Mouse (Mus musculus) midbrain, embryonic 14.5 days (tissue): ENCODE data around the gene Rap1b. TPM values are rescaled to one million over a fixed set of nuclear protein-coding genes. Genes with fewer than 3 reads are reported as not detected.

Experiments
- ATAC-seq: fragments of 200-750 bp; cut with Nextera tagmentation; 2 replicates; pipeline ENCODE4 v1.8.0; 2017; ENCODE audit warnings: moderate number of reproducible peaks, moderate library complexity; ENCODE audit not compliant: low FRiP score, low TSS enrichment
- DNase-seq: peaks from one replicate; pipeline ENCODE4 v3.0.0-alpha.2; 2015
- H3K27ac ChIP-seq: fragments of 300-500 bp; sonication (generic); replicated peaks from 2 replicates; pipeline ENCODE4 v1.5.1; 2014; ENCODE audit warnings: mild to moderate bottlenecking, low read depth, low read length, moderate library complexity
- H3K27me3 ChIP-seq: fragments of 300-500 bp; sonication (generic); 2 replicates; pipeline ENCODE4 v1.6.1; 2014; ENCODE audit warnings: low read length, control low read depth, mixed read lengths; ENCODE audit not compliant: control insufficient read depth, insufficient read depth
- H3K36me3 ChIP-seq: fragments of 300-500 bp; sonication (generic); 2 replicates; pipeline ENCODE4 v1.6.1; 2014; ENCODE audit warnings: low read length, control low read depth; ENCODE audit not compliant: control insufficient read depth, insufficient read depth
- H3K4me1 ChIP-seq: fragments of 300-500 bp; sonication (generic); 2 replicates; pipeline ENCODE4 v1.6.1; 2014; ENCODE audit warnings: mild to moderate bottlenecking, antibody characterized with exemption, low read length, control low read depth; ENCODE audit not compliant: control insufficient read depth, insufficient read depth
- H3K4me2 ChIP-seq: fragments of 300-500 bp; sonication (generic); 2 replicates; pipeline ENCODE4 v1.6.1; 2014; ENCODE audit warnings: mild to moderate bottlenecking, low read length, moderate library complexity
- H3K4me3 ChIP-seq: fragments of 300-500 bp; sonication (generic); replicated peaks from 2 replicates; pipeline ENCODE4 v1.5.1; 2014; ENCODE audit warnings: low read depth, low read length
- H3K9ac ChIP-seq: fragments of 300-500 bp; sonication (generic); replicated peaks from 2 replicates; pipeline ENCODE4 v1.6.1; 2014; ENCODE audit warnings: mild to moderate bottlenecking, low read length, moderate library complexity
- H3K9me3 ChIP-seq: fragments of 300-500 bp; sonication (generic); 2 replicates; pipeline ENCODE4 v1.6.1; 2016; ENCODE audit warnings: low read length, control low read depth, mixed read lengths; ENCODE audit not compliant: control insufficient read depth
- WGBS: fragments of 180-500 bp; shearing (Covaris S2); extraction: QIAGEN DNeasy Blood & Tissue Kit; methylation state at CpG from one replicate; pipeline ENCODE4 v1.1.7; 2014; 5-methylcytosine and 5-hydroxymethylcytosine counted together
- polyA plus RNA-seq: library from polyadenylated mRNA; unstranded; fragments of >200 nt; fragmentation: Nextera tagmentation; extraction: Ambion mirVana; gene quantifications from 2 replicates; pipeline ENCODE4 v1.2.1, GENCODE M21; 2014

Gene Rap1b
- polyA plus RNA-seq, 1 experiment from 2014 or later: 185 TPM

GRCm38 (mm10) chr10:117782491-117783260, 63.2 kb downstream of the Rap1b start:
- H3K27ac ChIP-seq: no peak overlapping the region
- no peaks in the 10 kb centered on the region for H3K4me1 ChIP-seq
- H3K9ac ChIP-seq: no peak overlapping the region
- H3K27me3 ChIP-seq: no peaks in the 10 kb centered on the region
- WGBS: 94% methylated on average over 14 of the region's 14 CpGs
- H3K4me2 ChIP-seq: no peak overlapping the region
- no peak overlapping the region for H3K4me3 ChIP-seq
- H3K36me3 ChIP-seq: peaks cover 78% of the 10 kb centered on the region
- no peaks in the 10 kb centered on the region for H3K9me3 ChIP-seq
- DNase-seq (no peak), ATAC-seq (no peak)

- Histone ChIP-seq H3K9ac (no peak overlapping the region), H3K4me1 (no peaks in the 10 kb centered on the region), H3K36me3 (peaks cover 77% of the 10 kb centered on the region), H3K27me3 (no peaks in the 10 kb centered on the region), H3K9me3 (no peaks in the 10 kb centered on the region), H3K27ac (no peak overlapping the region), H3K4me2 (no peak overlapping the region), H3K4me3 (no peak overlapping the region)
- ATAC-seq (no peak), DNase-seq (no peak)
- WGBS: 93% methylated on average over 2 of the region's 2 CpGs
These were observed 63.8 kb downstream of the Rap1b start for GRCm38 (mm10) chr10:117782056-117782455.

- Histone ChIP-seq H3K27me3 (no peaks in the 10 kb centered on the region), H3K4me2 (no peak overlapping the region), H3K27ac (no peak overlapping the region), H3K9me3 (no peaks in the 10 kb centered on the region), H3K4me1 (no peaks in the 10 kb centered on the region), H3K36me3 (peaks cover 78% of the 10 kb centered on the region), H3K9ac (no peak overlapping the region), H3K4me3 (no peak overlapping the region)
- DNase-seq (no peak), ATAC-seq (no peak)
- WGBS: 95% methylated on average over 17 of the region's 17 CpGs
These were observed 64.7 kb downstream of the Rap1b start for GRCm38 (mm10) chr10:117781021-117781725.

- Histone ChIP-seq H3K9ac (no peak overlapping the region), H3K4me3 (no peak overlapping the region), H3K27ac (no peak overlapping the region), H3K4me2 (no peak overlapping the region), H3K9me3 (no peaks in the 10 kb centered on the region), H3K36me3 (peaks cover 79% of the 10 kb centered on the region), H3K27me3 (no peaks in the 10 kb centered on the region), H3K4me1 (no peaks in the 10 kb centered on the region)
- DNase-seq (no peak), ATAC-seq (no peak)
- WGBS: 95% methylated on average over 6 of the region's 6 CpGs
These were observed 65.4 kb downstream of the Rap1b start for GRCm38 (mm10) chr10:117780306-117780911.

- H3K36me3 ChIP-seq: peaks cover 79% of the 10 kb centered on the region
- no peak overlapping the region for H3K9ac ChIP-seq
- ATAC-seq: no peak
- H3K27ac ChIP-seq: no peak overlapping the region
- H3K4me1 ChIP-seq: no peaks in the 10 kb centered on the region
- no peak for DNase-seq
- H3K27me3 ChIP-seq: no peaks in the 10 kb centered on the region
- WGBS: 91% methylated on average over 8 of the region's 8 CpGs
- H3K4me3 ChIP-seq: no peak overlapping the region
- no peak overlapping the region for H3K4me2 ChIP-seq
- H3K9me3 ChIP-seq: no peaks in the 10 kb centered on the region
These were observed 66.1 kb downstream of the Rap1b start for GRCm38 (mm10) chr10:117779581-117780305.

GRCm38 (mm10) chr10:117778951-117779350, 66.9 kb downstream of the Rap1b start:
- peaks cover 82% of the 10 kb centered on the region for H3K36me3 ChIP-seq
- H3K4me3 ChIP-seq: no peak overlapping the region
- WGBS: 93% methylated on average over 4 of the region's 4 CpGs
- H3K27ac ChIP-seq: no peak overlapping the region
- DNase-seq: no peak
- H3K27me3 ChIP-seq: no peaks in the 10 kb centered on the region
- no peaks in the 10 kb centered on the region for H3K9me3 ChIP-seq
- H3K4me2 ChIP-seq: no peak overlapping the region
- H3K9ac ChIP-seq: no peak overlapping the region
- ATAC-seq: no peak
- no peaks in the 10 kb centered on the region for H3K4me1 ChIP-seq

- H3K4me3 ChIP-seq: no peak overlapping the region
- no peaks in the 10 kb centered on the region for H3K9me3 ChIP-seq
- H3K27ac ChIP-seq: no peak overlapping the region
- H3K4me1 ChIP-seq: no peaks in the 10 kb centered on the region
- ATAC-seq (no peak), DNase-seq (no peak)
- H3K36me3 ChIP-seq: peaks cover 82% of the 10 kb centered on the region
- H3K4me2 ChIP-seq: no peak overlapping the region
- H3K27me3 ChIP-seq: no peaks in the 10 kb centered on the region
- WGBS: 94% methylated on average over 12 of the region's 12 CpGs
- no peak overlapping the region for H3K9ac ChIP-seq
These were observed 67.4 kb downstream of the Rap1b start for GRCm38 (mm10) chr10:117778328-117778910.
